Mouse (Mus musculus) forebrain, embryonic 12.5 days (tissue): ENCODE results near the gene Ywhaq. TPM values are rescaled to one million over a fixed set of nuclear protein-coding genes. Genes with fewer than 3 reads are reported as not detected.
"Not testable (repeated sequence)": the region's sequence is repeated elsewhere in the genome, so short reads cannot be mapped to it uniquely, and the experiment has no call there.

Experiments used
- ATAC-seq: fragments of 200-750 bp; cut with Nextera tagmentation; 2 replicates; pipeline ENCODE4 v1.8.0; 2017; ENCODE audit warnings: moderate TSS enrichment; ENCODE audit not compliant: low FRiP score
- H3K27ac ChIP-seq: fragments of 300-500 bp; sonication (generic); 2 replicates; pipeline ENCODE4 v1.5.1; 2016; ENCODE audit warnings: mild to moderate bottlenecking
- H3K27me3 ChIP-seq: fragments of 300-500 bp; sonication (generic); 2 replicates; pipeline ENCODE4 v1.6.1; 2016; ENCODE audit warnings: mild to moderate bottlenecking
- H3K36me3 ChIP-seq: fragments of 300-500 bp; sonication (generic); replicated peaks from 2 replicates; pipeline ENCODE4 v1.6.1; 2016; ENCODE audit warnings: mild to moderate bottlenecking
- H3K4me1 ChIP-seq: fragments of 300-500 bp; sonication (generic); 2 replicates; pipeline ENCODE4 v1.6.1; 2016
- H3K4me2 ChIP-seq: fragments of 300-500 bp; sonication (generic); 2 replicates; pipeline ENCODE4 v1.6.1; 2016; ENCODE audit warnings: mild to moderate bottlenecking, moderate library complexity
- H3K4me3 ChIP-seq: fragments of 300-500 bp; sonication (generic); replicated peaks from 2 replicates; pipeline ENCODE4 v1.5.1; 2016; ENCODE audit warnings: mild to moderate bottlenecking
- H3K9ac ChIP-seq: fragments of 300-500 bp; sonication (generic); 2 replicates; pipeline ENCODE4 v1.6.1; 2016; ENCODE audit warnings: mild to moderate bottlenecking
- H3K9me3 ChIP-seq: fragments of 300-500 bp; sonication (generic); 2 replicates; pipeline ENCODE4 v1.6.1; 2016
- WGBS: fragments of 180-500 bp; shearing (Covaris S2); methylation state at CpG from one replicate; pipeline ENCODE4 v1.1.7; 2016; 5-methylcytosine and 5-hydroxymethylcytosine counted together
- polyA plus RNA-seq: library from polyadenylated mRNA; unstranded; fragments of >200 nt; fragmentation: Nextera tagmentation; extraction: Ambion mirVana; gene quantifications from 2 replicates; pipeline ENCODE4 v1.2.1, GENCODE M21; 2016

Gene Ywhaq
- polyA plus RNA-seq, 1 experiment from 2014 or later, result 1,153 TPM

DNA sequence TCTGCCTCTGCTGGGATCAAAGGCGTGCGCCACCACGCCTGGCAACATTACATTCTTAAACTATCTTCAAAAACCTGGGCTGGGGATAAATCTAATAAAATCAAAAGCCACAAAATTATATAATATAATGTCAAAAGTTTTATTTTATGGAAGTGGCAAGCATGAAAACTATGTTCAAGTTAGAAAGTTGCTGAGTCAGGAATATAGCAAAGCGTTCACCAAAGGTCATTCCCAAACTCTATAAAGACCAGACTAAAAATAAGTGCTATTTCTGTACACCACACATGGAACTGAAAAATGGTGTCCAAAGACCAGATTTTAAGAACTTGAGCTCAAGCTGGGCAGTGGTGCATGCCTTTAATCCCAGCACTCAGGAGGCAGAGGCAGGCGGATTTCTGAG lies 14.7 kb downstream of the Ywhaq start:
- WGBS, result 96% methylated on average over 5 of the region's 5 CpGs
- Histone ChIP-seq H3K9ac (no peak overlapping the region), H3K27ac (no peak overlapping the region), H3K36me3 (peaks cover 64% of the 10 kb centered on the region), H3K27me3 (no peaks in the 10 kb centered on the region), H3K4me3 (no peak overlapping the region), H3K4me2 (no peak overlapping the region), H3K9me3 (peaks cover 4% of the 10 kb centered on the region; the same call in 1 of the 2 replicates), H3K4me1 (no peaks in the 10 kb centered on the region)
- no peak for ATAC-seq

DNA sequence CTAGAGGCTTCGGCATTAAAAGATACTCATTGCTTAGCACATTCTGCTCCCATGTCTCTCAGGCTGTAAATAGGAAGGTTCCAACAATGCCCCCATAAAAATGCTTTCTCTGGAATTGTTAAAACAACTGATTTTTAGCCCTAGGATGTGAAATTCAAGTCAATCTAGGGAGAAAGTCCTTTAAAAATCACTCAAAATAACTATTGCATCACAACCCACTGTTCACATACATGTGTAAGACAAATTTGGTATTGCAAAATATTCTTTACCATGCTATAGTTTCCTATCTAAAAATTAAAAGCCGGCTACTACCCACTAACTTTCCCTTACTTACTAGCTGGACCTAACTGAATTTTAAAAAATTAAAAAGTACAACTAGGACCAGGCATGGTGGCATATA lies 31.2 kb downstream of the Ywhaq start:
- no peak overlapping the region for H3K4me2 ChIP-seq
- H3K27me3 ChIP-seq, result no peaks in the 10 kb centered on the region
- no peak for ATAC-seq
- H3K27ac ChIP-seq, result no peak overlapping the region
- 97% methylated on average over 2 of the region's 2 CpGs for WGBS
- H3K4me3 ChIP-seq, result no peak overlapping the region
- H3K36me3 ChIP-seq, result peaks cover 34% of the 10 kb centered on the region
- no peak overlapping the region for H3K9ac ChIP-seq
- H3K9me3 ChIP-seq, result no peaks in the 10 kb centered on the region
- no peaks in the 10 kb centered on the region for H3K4me1 ChIP-seq

DNA sequence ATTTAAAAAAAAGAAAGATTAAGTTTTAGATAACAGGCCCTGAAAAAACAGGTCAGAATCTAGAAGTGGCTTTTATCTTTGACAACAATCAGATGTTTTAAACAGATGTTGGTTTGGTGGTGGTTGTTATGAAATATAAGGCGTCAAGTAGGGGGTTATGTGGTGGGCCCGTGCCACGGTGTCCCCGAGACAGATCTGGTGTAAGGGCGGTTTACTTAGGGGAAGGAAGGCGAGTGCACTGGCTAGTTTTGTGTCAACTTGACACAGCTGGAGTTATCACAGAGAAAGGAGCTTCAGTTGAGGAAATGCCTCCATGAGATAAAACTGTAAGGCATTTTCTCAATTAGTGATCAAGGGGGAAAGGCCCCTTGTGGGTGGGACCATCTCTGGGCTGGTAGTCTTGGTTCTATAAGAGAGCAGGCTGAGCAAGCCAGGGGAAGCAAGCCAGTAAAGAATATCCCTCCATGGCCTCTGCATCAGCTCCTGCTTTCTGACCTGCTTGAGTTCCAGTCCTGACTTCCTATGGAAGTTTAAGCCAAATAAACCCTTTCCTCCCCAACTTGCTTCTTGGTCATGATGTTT lies 38.6 kb downstream of the Ywhaq start:
- H3K9me3 ChIP-seq, H3K4me1 ChIP-seq, H3K27ac ChIP-seq, H3K27me3 ChIP-seq, H3K4me2 ChIP-seq, H3K36me3 ChIP-seq, H3K4me3 ChIP-seq, H3K9ac ChIP-seq, ATAC-seq: not testable (repeated sequence)
- 89% methylated on average over 6 of the region's 6 CpGs for WGBS

DNA sequence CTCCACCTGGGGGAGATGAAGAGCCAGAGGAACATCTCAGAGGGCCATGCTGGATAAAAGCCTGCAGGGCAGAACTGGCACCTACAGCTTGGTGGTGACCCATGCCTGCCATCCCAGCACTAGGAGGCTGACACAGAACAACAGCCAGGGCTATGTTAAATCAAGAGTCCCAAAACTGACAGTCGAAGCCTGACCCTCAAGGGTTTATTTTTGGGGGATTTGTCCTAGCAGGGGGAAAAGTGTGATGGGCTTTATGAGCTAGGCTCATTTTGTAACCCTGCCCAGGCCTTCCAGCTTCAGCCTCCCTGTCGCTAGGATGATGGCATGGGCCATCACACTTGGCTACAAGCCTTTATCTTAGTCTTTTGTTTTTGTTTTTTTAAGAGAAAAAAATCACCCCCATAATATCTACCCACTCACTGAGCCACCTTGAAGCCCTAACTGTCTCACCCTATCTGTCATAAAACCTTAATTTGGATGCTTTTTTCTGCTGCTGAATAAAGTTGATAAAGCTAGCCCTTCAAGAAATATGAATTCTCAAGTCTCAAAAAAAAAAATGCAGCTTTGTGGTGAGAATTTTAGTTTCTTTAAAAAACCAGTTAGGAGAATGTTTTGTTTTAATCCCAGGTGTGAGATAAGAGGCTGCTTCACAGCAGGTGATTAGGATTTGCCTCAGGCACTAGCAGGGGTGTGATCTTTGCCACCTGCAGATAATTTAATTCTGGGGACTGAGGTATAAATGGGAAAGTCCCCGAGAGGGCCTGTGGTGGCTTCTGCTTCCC lies 41.9 kb downstream of the Ywhaq start:
- no peak for ATAC-seq
- WGBS, result 49% methylated on average over 3 of the region's 3 CpGs
- no peak overlapping the region for H3K9ac ChIP-seq
- no peak overlapping the region for H3K4me3 ChIP-seq
- H3K4me2 ChIP-seq, result no peak overlapping the region
- H3K27me3 ChIP-seq, result no peaks in the 10 kb centered on the region
- no peak overlapping the region for H3K27ac ChIP-seq
- no peaks in the 10 kb centered on the region for H3K9me3 ChIP-seq
- H3K4me1 ChIP-seq, result peaks cover 6% of the 10 kb centered on the region
- no peaks in the 10 kb centered on the region for H3K36me3 ChIP-seq

DNA sequence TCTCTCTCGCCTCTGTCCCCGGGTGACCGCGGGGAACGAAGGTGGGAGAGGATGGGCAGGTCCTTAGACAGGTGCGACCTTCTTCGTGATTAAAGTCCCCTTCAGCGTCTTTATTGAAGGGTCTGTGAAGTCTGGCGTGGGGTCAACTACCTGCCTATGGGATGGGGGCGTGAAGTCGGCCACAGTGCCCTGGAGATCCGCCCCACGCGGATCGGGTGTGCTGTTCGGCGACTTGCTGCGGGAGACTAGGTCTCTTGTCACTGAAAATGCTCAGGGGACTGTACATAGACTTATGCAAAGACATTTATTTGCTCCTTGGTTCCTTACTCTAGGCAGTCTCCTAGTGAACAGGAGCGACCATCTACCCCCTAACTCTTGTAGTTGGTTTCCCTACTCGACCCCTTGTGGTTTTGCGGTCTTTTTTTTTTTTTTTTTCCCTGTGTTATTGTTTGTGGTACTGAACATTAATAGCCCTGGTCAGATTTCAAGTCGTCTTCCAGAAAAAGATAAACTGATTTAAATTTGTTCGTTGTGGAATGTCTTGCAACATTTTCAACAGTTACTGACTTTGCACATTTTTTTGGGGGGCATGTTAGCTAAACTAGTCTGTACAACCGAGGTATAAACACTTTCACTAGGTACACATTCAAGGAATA lies 43.5 kb downstream of the Ywhaq start:
- peak overlapping the region; percentile 75 for H3K4me2 ChIP-seq
- H3K4me1 ChIP-seq, result peaks cover 6% of the 10 kb centered on the region
- ATAC-seq, result peak; percentile 66; the same call in 1 of the 2 replicates
- H3K4me3 ChIP-seq, result peak overlapping the region; percentile 64
- no peaks in the 10 kb centered on the region for H3K27me3 ChIP-seq
- H3K9ac ChIP-seq, result peak overlapping the region; percentile 84
- peak overlapping the region; percentile 90 for H3K27ac ChIP-seq
- H3K9me3 ChIP-seq, result no peaks in the 10 kb centered on the region
- H3K36me3 ChIP-seq, result no peaks in the 10 kb centered on the region
- WGBS, result 7% methylated on average over 23 of the region's 24 CpGs

DNA sequence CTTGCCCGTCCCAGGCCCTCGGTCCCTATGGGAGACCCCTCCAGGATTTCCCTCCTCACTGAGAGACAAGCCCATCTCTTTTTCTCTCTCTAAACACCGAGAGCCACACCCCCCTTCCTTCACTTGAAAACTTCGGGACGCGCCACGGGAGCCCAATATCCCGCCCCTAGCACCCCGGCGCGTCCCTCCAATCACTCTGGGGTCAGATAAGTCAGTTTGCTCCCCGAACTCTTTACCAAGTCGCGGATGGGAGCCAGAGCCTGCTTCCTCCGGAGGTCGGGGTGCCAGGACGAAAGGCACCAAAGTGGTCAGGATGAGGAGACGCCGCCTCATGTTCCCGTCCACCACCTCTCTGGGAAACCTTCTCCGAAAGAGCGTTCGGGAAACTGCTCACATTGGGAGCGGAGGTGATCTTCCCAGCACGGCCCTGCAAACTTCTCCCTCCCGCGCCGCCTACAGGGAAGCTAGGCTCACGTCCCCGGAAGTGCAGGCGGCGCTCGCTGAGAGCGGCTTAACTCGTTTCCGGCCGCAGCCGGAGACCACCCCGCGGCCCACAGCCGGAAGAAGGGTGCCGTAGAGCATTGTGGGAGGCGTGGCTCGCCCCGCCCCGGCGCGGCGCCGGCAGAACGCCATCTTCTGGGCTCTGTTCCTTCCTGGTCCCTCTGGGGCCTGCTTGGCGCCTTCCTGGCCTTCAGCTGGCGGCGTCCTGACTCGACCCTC lies 44.2 kb downstream of the Ywhaq start, which contains the start of gene Adam17:
Gene Adam17, minus strand, starts transcription at position 533 of the 720 bp plus-strand sequence.
- H3K9ac ChIP-seq, result peak within 1 kb of the TSS; percentile 84
- peak within 1 kb of the TSS; percentile 64 for H3K4me3 ChIP-seq
- peak; percentile 96 for ATAC-seq
- WGBS, result under 1% methylated on average over 55 of the region's 55 CpGs
- no peaks in the 10 kb centered on the region for H3K27me3 ChIP-seq
- peak within 1 kb of the TSS; percentile 90 for H3K27ac ChIP-seq
- no peaks in the 10 kb centered on the region for H3K9me3 ChIP-seq
- no peaks in the 10 kb centered on the region for H3K36me3 ChIP-seq
- peak within 1 kb of the TSS; percentile 75 for H3K4me2 ChIP-seq
- H3K4me1 ChIP-seq, result peaks cover 6% of the 10 kb centered on the region

DNA sequence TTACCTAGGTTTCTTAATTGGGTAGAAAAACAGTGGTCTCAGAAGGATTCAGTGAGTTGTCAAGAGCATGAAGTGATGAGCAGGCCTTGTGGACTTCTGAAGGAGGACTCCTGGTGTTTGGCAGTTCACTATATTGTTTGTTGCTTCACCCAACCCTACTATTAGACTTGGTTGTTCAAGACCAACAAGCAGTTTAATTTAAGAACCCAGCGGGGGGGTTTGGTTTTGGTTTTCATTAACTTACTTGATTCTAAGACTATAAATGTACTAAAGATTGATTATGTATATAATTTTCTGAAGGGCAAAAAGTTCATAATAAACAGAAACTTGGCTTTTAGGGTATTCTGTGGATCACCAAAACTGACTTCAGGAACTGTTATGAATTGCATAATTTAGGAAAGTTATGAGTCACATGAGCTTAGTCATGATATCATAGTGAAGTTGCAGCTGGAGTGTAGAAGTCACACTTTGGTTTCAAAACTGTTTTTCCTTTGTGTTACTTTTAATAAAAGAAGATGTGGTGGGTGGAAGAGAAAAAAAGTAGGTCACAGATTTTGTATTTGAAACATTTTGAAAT lies 47.3 kb downstream of the Ywhaq start:
- Histone ChIP-seq H3K27me3 (no peaks in the 10 kb centered on the region), H3K9me3 (no peaks in the 10 kb centered on the region), H3K27ac (no peak overlapping the region), H3K9ac (no peak overlapping the region), H3K36me3 (no peaks in the 10 kb centered on the region), H3K4me2 (no peak overlapping the region), H3K4me3 (no peak overlapping the region), H3K4me1 (peaks cover 6% of the 10 kb centered on the region)
- no peak for ATAC-seq
- WGBS, result 96% methylated on average over 1 of the region's 1 CpGs

DNA sequence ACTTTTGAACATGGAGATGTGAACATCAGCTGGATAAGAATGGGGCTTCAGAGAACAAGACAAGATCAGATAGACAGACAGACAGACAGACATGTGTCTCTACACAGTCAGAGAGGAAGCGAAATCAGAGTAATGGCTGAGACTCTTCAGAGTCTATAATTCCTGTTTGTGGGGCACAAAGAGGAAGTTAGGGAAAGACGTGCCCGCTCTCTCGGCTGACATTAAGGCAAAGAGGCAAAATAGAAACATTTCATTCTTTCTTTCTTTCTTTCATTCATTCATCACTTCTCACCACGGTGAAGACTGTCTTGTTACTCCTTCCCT lies 48.4 kb downstream of the Ywhaq start:
- Histone ChIP-seq H3K4me3 (no peak overlapping the region), H3K27me3 (no peaks in the 10 kb centered on the region), H3K36me3 (no peaks in the 10 kb centered on the region), H3K27ac (no peak overlapping the region), H3K4me2 (no peak overlapping the region), H3K4me1 (peaks cover 6% of the 10 kb centered on the region), H3K9ac (no peak overlapping the region), H3K9me3 (no peaks in the 10 kb centered on the region)
- 95% methylated on average over 5 of the region's 5 CpGs for WGBS
- no peak for ATAC-seq

DNA sequence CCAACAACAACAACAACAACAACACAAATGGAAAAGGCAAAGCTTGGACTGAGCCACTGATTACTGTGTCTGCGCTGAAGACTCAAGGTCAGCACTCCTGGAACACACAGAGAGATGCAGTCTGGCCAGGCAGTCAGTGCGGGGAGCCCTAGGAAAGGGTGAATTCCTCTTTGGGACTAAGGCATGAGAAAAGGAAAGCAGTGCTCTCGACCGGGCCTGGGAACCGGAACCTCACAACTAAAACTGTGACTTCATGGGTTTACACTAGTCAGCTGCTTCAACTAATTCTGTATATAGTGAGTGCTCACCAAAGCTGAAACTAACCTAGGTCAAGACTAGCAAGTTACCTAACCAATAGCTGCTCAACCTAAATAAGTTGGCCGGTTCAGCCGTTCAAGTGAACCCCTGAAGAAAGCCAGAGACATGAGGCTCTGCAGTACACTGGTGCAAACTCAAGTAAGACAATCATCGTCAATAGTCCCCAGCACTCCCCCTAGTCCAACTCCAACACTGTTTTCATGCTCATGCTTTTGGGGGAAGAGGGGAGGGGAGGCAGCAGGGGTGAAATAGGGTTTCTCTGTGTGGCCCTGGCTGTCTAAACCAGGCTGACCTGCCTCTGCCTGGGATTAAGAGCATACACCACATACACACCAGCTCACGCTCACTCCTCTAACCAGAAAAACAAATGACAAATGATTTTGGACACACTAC lies 48.9 kb downstream of the Ywhaq start:
- no peak overlapping the region for H3K4me2 ChIP-seq
- H3K4me1 ChIP-seq, result peaks cover 6% of the 10 kb centered on the region
- no peaks in the 10 kb centered on the region for H3K9me3 ChIP-seq
- H3K27me3 ChIP-seq, result no peaks in the 10 kb centered on the region
- WGBS, result 92% methylated on average over 9 of the region's 9 CpGs
- H3K36me3 ChIP-seq, result no peaks in the 10 kb centered on the region
- H3K9ac ChIP-seq, result no peak overlapping the region
- H3K4me3 ChIP-seq, result no peak overlapping the region
- ATAC-seq, result no peak
- no peak overlapping the region for H3K27ac ChIP-seq

DNA sequence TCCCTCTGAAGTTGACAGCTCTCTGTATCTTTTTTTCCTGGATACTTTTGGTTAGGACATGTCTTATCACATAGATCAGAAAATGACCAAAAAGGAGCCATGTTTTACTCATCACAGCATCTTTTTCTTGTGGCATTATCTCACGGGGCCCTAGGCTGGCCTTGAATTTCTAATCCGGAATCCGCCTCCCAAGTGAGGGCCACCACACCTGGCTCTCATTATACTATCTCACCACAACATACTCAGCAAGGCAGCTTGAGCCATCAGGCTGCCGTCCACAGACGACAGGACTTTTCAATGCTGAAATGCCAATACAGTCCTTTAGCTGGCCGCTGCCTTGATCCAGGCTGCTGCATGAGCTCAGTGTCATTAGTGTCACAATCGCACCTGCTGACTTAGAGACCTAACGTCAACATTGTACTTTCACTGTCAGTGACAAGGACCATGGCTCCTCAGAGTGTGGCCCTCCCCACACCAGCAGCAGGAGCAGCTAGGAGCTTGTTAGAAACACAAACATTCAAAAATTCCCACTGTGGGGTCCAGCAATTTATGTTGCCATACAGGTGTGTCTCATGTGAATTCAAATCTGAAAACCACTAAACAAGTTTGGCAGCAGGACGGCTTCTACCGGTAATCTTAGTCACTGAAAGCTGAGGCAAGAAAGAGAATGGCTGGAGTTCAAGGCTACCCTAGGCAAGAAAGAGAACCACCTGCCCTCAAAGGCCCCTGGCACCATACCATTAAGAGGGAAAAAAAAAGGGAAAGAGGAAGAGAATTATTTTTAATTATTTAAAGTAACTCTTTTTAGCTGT lies 52.6 kb downstream of the Ywhaq start:
- Histone ChIP-seq H3K4me3 (no peak overlapping the region), H3K9ac (no peak overlapping the region), H3K27ac (no peak overlapping the region), H3K4me2 (no peak overlapping the region), H3K4me1 (no peaks in the 10 kb centered on the region), H3K36me3 (0 out of 2 replicates have a peak, but pooled peaks cover 4% of the 10 kb centered on the region), H3K27me3 (no peaks in the 10 kb centered on the region), H3K9me3 (no peaks in the 10 kb centered on the region)
- ATAC-seq, result no peak
- 84% methylated on average over 10 of the region's 10 CpGs for WGBS

DNA sequence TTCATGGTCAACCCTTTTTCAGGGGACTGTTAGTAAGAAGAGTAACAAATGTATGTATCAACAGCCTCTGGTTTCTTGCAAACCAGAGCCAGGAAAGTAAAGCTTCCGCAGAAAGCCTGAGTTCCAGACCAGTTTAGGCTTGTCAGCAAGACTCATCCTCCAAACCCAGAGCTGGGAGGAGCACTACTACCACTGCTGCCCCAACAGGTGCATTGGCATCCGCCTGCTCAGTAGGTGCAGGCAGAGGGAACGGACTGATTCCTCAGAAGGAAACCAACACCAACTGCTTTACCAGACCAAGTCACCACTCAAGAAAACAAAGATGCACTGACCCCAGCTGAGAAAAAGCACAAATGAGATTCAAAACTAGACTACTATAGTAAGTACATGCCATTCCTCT lies 54.2 kb downstream of the Ywhaq start:
- Histone ChIP-seq H3K36me3 (0 out of 2 replicates have a peak, but pooled peaks cover 4% of the 10 kb centered on the region), H3K4me3 (no peak overlapping the region), H3K9ac (no peak overlapping the region), H3K27me3 (no peaks in the 10 kb centered on the region), H3K9me3 (no peaks in the 10 kb centered on the region), H3K4me2 (no peak overlapping the region), H3K4me1 (no peaks in the 10 kb centered on the region), H3K27ac (no peak overlapping the region)
- 97% methylated on average over 3 of the region's 3 CpGs for WGBS
- ATAC-seq, result no peak
